Mouse (Mus musculus): ENCODE results near the gene Pip5k1b. TPM values are rescaled to one million over a fixed set of nuclear protein-coding genes. Genes with fewer than 3 reads are reported as not detected.
A peak's percentile ranks its signal among the peaks of the same experiment; 100 is the strongest.

Pip5k1b gene
- polyA plus RNA-seq, 1 experiment, result not detected

DNA sequence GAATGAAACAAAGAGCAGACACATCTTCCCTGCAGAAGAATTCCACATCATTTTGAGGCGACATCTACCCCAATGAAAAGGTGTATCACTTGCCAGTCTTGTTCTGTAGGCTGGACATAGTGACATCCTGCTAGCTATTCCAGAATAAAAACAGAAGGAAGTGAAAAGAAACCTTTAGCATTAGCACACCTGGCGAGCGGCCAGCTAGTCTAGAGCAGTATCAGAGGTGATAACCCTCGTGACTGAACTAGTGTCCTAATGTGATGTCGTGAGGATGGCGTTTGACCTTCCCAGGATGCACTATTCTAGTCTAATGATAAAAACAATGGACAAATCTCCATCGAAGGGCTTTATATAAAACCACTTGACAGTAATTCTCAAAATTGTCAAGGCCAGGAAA lies 33.7 kb downstream of the Pip5k1b start:
- H3K4me3 ChIP-seq (ENCODE audit: insufficient read depth, low read length), result no peak overlapping the region
- TF ChIP-seq POLR2A (IDR thresholded peaks at IDR 0.05; ENCODE audit: low read depth, low read length) (no peak), CTCF (IDR thresholded peaks at IDR 0.05; ENCODE audit: borderline replicate concordance, insufficient read depth, low read length) (no peak)
- H3K27ac ChIP-seq (ENCODE audit: insufficient read depth, low read length), result no peak overlapping the region
- no peaks in the 10 kb centered on the region for H3K4me1 ChIP-seq (ENCODE audit: control insufficient read depth, insufficient read depth, low read length)

DNA sequence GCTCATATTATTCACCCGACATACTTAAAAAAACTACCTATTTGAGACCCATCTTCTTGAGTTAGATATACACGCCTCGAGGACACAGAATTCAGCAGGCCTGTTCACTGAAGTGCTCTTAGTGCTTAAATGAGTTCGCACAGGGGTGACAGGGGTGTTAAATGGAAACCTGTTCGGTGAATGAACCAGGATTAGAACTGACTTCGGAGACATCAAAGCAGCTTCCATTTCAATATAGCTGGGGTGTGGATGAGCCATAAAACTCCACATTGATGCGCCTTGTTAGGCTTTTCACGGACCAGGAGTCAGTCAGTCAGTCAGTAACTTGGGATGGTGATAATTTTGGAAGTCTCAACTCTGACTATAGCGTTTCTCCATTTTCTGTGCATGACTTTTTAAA lies 34.5 kb downstream of the Pip5k1b start:
- Histone ChIP-seq H3K4me1 (ENCODE audit: control insufficient read depth, insufficient read depth, low read length) (no peaks in the 10 kb centered on the region), H3K4me3 (ENCODE audit: insufficient read depth, low read length) (no peak overlapping the region), H3K27ac (ENCODE audit: insufficient read depth, low read length) (no peak overlapping the region)
- TF ChIP-seq CTCF (IDR thresholded peaks at IDR 0.05; ENCODE audit: borderline replicate concordance, insufficient read depth, low read length) (no peak), POLR2A (IDR thresholded peaks at IDR 0.05; ENCODE audit: low read depth, low read length) (no peak)

DNA sequence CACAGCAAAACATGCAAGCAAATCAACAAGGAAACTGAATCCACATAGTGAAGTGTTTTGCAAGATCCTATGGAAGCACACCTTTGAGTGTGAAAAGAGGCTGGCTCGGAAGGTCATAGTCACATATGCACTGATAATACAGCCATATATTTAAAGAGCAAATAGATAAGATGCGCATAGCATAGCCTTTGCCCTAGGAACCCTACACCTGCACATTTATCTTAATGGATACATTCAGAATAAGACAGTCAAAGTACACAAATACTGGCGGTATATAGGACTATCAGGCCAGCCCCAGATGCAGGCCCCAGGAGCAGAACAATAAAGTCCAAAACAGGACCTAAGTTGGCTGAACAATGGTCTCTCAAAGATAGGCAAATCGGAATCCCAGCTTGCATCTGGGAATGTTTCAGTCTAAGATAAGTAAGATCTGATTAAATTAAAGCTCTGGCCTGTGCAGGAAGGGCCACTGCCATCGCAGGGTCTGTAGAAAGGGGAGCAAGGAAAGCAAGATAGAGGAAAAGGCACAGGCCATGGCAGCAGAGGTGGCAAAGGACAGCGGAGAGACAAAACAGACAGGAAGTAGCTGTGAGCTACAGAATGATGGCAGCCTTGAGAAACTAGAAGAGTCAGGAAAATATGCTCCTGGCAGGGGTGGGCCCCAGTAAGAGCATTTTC lies 35.8 kb downstream of the Pip5k1b start:
- no peaks in the 10 kb centered on the region for H3K4me1 ChIP-seq (ENCODE audit: control insufficient read depth, insufficient read depth, low read length)
- no peak overlapping the region for H3K27ac ChIP-seq (ENCODE audit: insufficient read depth, low read length)
- no peak overlapping the region for H3K4me3 ChIP-seq (ENCODE audit: insufficient read depth, low read length)
- TF ChIP-seq POLR2A (IDR thresholded peaks at IDR 0.05; ENCODE audit: low read depth, low read length), result no peak
- TF ChIP-seq CTCF (IDR thresholded peaks at IDR 0.05; ENCODE audit: borderline replicate concordance, insufficient read depth, low read length), result no peak

DNA sequence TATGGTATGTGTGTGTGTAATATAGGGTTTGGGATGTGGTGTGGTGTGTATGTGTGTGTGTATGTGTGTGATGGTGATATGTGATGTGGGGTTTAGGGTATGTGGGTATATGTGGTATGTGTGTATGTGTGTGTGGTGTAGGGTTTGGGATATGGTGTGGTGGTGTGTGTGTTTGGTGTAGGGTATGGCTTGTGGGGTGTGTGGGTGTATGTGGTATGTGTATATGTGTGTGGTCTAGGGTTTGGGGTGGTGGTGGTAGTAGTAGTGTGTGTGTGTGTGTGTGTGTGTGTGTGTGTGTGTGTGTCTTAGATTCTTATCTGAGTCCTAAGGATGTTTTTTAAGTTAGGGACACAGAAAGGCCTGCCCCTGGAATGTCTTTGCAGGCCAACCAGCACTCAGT lies 37.3 kb downstream of the Pip5k1b start:
- Histone ChIP-seq H3K27ac (ENCODE audit: insufficient read depth, low read length) (no peak overlapping the region), H3K4me1 (ENCODE audit: control insufficient read depth, insufficient read depth, low read length) (no peaks in the 10 kb centered on the region), H3K4me3 (ENCODE audit: insufficient read depth, low read length) (no peak overlapping the region)
- TF ChIP-seq CTCF (IDR thresholded peaks at IDR 0.05; ENCODE audit: borderline replicate concordance, insufficient read depth, low read length) (0 out of 2 replicates have a peak, but pooled peaks have one; percentile 3), POLR2A (IDR thresholded peaks at IDR 0.05; ENCODE audit: low read depth, low read length) (no peak)

DNA sequence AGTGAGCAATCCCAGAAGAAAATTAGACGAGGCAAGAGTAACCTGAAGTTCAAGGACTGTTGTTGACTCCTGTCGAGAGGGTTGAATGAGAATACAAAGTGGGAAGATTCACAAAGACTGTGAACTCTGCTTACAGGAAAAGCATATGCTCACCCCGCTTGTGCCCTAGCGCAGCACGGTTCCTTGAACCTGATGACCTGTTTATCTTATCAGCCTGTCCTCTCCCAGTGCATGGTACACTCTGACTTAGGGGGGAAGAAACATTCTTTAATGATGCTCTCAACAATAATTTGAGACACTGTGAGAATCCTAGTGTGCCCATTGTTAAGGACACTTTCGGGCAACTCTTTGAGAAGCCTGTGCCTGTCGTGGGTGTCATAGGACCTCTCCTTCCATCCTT lies 38.6 kb downstream of the Pip5k1b start:
- H3K27ac ChIP-seq (ENCODE audit: insufficient read depth, low read length), result no peak overlapping the region
- H3K4me1 ChIP-seq (ENCODE audit: control insufficient read depth, insufficient read depth, low read length), result no peaks in the 10 kb centered on the region
- TF ChIP-seq CTCF (IDR thresholded peaks at IDR 0.05; ENCODE audit: borderline replicate concordance, insufficient read depth, low read length), result no peak
- TF ChIP-seq POLR2A (IDR thresholded peaks at IDR 0.05; ENCODE audit: low read depth, low read length), result no peak
- no peak overlapping the region for H3K4me3 ChIP-seq (ENCODE audit: insufficient read depth, low read length)

DNA sequence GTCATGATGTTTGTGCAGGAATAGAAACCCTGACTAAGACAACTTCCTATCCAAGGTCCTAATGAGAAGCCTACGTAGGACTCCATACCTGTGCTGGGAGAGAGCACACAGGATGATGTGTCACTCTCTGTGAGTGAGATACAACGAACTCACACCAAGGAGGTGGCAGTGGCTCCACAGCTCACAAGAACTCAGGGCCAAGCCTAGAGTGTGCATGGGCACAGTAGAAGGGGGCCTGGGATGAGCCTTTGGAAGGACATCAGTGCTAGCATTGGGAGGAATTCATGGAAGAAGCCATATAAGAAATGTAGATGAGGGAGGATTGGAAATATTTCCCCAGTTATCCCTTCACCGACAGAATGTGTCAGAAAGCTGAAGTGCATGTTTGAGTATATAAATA lies 39.7 kb downstream of the Pip5k1b start:
- no peak overlapping the region for H3K4me3 ChIP-seq (ENCODE audit: insufficient read depth, low read length)
- TF ChIP-seq CTCF (IDR thresholded peaks at IDR 0.05; ENCODE audit: borderline replicate concordance, insufficient read depth, low read length) (no peak), POLR2A (IDR thresholded peaks at IDR 0.05; ENCODE audit: low read depth, low read length) (no peak)
- H3K27ac ChIP-seq (ENCODE audit: insufficient read depth, low read length), result no peak overlapping the region
- H3K4me1 ChIP-seq (ENCODE audit: control insufficient read depth, insufficient read depth, low read length), result no peaks in the 10 kb centered on the region

DNA sequence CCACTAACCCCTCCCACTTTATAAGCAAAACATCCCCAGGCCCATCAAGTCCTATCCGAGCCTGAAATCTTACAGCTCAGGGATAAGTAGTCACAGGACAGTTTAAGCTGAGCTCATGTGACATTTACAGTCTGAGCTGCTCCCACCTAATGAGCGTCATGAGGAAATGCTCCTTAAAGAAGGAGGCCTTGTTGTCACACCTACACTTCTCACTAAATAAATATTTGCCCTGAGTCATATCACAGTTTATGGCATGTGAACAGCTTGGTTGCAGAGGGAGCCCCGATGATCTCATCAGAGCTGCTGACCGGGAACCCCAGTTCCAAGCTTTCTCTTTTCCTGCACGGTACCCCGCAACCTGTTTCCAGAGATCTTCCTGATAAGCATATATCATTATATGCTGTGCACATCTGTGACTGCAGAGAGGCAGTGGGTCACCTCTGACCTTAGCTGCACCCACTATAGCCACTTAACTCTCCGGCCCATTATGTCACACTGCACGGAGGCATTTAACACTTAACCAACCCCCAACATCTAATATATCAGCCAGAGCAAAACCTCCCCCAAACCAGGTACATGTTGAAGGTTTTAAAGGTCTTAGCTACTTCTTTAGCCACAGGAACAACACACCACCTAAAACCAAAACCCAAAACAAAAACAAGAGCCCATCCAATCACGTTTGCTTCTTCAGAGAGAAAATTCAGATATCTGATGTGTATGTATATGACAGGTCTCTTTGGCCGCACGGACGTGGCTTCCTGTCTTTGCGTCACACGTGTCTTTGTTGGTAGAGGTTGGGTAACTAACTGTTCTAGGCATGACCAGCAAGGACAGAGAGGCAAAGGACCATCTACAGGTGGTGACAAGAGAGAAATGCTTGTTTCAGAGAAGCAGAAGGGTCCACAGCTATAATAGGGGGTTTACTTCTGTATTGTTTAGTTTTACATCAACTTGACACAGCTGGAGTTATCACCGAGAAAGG lies 40.7 kb downstream of the Pip5k1b start:
- Histone ChIP-seq H3K4me1 (ENCODE audit: control insufficient read depth, insufficient read depth, low read length) (no peaks in the 10 kb centered on the region), H3K27ac (ENCODE audit: insufficient read depth, low read length) (no peak overlapping the region), H3K4me3 (ENCODE audit: insufficient read depth, low read length) (no peak overlapping the region)
- TF ChIP-seq CTCF (IDR thresholded peaks at IDR 0.05; ENCODE audit: borderline replicate concordance, insufficient read depth, low read length), result no peak
- TF ChIP-seq POLR2A (IDR thresholded peaks at IDR 0.05; ENCODE audit: low read depth, low read length), result no peak

DNA sequence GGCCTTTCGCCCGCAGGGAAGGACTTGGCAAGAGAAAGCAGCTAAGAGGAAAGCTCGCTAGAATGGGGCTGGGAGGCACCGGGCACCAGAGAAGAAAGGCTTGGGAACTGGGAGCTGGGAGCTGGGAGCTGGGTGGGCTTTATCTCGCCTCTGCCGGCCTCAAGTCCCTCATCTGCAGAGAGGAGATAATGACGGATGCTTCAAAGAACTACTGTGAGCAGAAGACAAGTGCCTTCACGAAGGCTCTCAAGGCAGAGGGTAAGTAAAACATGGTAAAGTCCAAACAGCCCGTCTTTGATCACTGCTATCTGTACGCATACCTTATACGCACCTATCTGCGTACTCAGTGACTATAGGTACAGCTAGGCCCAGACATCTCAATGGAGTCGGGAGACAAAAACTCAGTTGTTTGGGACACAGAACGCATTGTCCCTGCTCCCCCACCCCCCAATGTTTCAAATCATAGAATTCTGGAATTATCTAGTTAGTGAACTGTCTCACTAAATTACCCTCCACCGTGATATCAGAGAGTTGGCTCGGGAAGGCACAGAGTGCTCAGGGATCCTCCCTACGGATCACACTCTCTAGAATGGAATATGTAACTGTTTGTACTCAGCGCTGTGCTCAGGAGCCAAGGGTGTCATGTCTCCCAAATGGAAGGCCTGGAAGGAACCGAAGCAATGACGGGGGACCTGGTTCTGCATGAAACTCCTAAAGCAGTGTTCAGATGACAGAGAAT lies 42.4 kb downstream of the Pip5k1b start:
- no peaks in the 10 kb centered on the region for H3K4me1 ChIP-seq (ENCODE audit: control insufficient read depth, insufficient read depth, low read length)
- TF ChIP-seq CTCF (IDR thresholded peaks at IDR 0.05; ENCODE audit: borderline replicate concordance, insufficient read depth, low read length), result no peak

DNA sequence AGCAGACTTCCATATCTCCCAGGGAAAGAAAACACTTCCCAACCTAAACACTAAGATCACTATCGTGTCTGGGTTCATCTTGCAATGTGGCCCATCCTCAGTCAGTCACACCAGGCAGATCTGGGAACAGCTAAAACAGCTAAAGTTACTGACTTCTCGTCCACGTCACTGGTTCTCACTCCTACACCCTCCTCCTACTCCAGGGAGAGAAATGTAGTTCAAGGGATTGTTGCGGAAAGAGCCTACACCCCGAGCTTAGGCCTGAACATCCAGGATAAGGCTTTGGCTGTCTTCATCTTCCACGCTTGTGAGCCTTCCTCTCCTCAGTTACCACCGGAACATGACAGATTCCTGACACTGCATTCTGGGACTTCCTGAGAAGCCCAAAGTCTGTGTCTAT lies 43.7 kb downstream of the Pip5k1b start:
- no peaks in the 10 kb centered on the region for H3K4me1 ChIP-seq (ENCODE audit: control insufficient read depth, insufficient read depth, low read length)
- no peak overlapping the region for H3K4me3 ChIP-seq (ENCODE audit: insufficient read depth, low read length)
- TF ChIP-seq CTCF (IDR thresholded peaks at IDR 0.05; ENCODE audit: borderline replicate concordance, insufficient read depth, low read length), result no peak
- TF ChIP-seq POLR2A (IDR thresholded peaks at IDR 0.05; ENCODE audit: low read depth, low read length), result no peak
- no peak overlapping the region for H3K27ac ChIP-seq (ENCODE audit: insufficient read depth, low read length)

More for the DNA sequence above, 42.4 kb downstream of the Pip5k1b start:
- no peak overlapping the region for H3K27ac ChIP-seq (ENCODE audit: insufficient read depth, low read length)
- no peak overlapping the region for H3K4me3 ChIP-seq (ENCODE audit: insufficient read depth, low read length)
